Mouse (Mus musculus): ENCODE measurements around the gene Olfr667. TPM values are rescaled to one million over a fixed set of nuclear protein-coding genes. Genes with fewer than 3 reads are reported as not detected.

Olfr667 gene
- total RNA-seq (2017): not detected in 2 replicates

DNA sequence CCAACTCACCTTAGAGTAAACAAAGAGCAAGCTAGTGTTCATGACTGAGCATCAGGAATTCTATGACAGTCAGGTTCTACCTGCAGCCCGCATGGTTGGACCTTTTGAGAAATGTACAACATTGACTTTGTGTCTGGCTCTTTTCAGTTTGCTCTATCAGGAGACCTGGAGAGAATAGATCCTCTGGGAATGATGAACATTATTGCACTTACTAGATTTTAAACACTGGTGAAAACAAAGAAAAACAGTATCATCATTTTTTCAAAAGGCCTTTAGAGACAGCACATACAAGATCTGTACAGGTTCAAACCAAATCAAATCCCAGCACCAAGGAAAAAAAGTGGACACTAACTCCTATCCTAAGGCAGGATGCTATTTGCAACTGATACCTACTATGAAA lies at the start of gene Olfr667:
Olfr667 (minus strand) TSS at position 101 of the 400 bp plus-strand sequence.
- ATAC-seq (replicated peaks in 1 of 2; ENCODE audit: insufficient read depth in 1 of 2, low FRiP score in 2 of 2, low TSS enrichment in 1 of 2, low read depth in 1 of 2, poor library complexity in 2 of 2, severe bottlenecking in 2 of 2): no peak

DNA sequence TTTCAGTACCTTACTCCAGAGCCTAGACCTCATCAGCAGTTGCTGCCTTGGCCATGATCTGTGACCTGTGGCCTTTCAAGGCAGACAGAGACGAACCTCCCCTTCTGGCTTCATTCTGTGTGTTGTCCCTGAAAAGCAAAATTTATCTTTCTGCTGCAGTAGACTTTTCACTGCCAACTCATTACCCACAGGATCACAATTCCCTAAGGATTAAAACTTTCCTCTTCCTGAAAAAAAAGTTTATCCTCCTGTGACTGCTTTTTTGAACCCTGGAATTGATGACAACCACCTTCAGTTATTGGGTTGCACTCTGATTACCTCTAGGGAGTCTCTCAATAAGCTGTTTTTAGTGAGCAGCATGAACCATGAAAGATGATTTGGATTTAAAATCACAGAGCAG lies 41.2 kb upstream of the Olfr667 start, which contains the start of gene Olfr670:
Olfr670 (minus strand) TSS at position 101 of the 400 bp plus-strand sequence.
- no peak for ATAC-seq (replicated peaks in 1 of 2; ENCODE audit: insufficient read depth in 1 of 2, low FRiP score in 2 of 2, low TSS enrichment in 1 of 2, low read depth in 1 of 2, poor library complexity in 2 of 2, severe bottlenecking in 2 of 2)

DNA sequence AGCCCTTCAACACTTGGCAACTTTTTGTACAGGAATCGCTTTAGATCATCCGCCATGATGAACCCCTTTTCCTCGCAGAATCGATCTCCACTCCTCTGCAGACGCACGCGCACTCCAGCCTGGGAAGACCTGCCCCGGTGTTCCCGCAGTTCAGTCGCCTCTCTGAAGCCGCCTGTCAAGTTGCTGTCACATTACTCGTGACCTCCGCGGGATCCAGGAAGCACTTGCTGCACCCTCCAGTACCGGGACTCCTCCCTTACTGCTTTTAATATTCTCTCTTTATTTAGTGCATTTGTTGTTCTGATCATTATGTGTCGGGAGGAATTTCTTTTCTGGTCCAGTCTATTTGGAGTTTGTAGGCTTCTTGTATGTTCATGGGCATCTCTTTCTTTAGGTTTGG lies 29.0 kb upstream of the Olfr667 start:
- ATAC-seq (replicated peaks in 1 of 2; ENCODE audit: insufficient read depth in 1 of 2, low FRiP score in 2 of 2, low TSS enrichment in 1 of 2, low read depth in 1 of 2, poor library complexity in 2 of 2, severe bottlenecking in 2 of 2): peak; percentile 59 to 69; a peak in 1 of 4 replicates

DNA sequence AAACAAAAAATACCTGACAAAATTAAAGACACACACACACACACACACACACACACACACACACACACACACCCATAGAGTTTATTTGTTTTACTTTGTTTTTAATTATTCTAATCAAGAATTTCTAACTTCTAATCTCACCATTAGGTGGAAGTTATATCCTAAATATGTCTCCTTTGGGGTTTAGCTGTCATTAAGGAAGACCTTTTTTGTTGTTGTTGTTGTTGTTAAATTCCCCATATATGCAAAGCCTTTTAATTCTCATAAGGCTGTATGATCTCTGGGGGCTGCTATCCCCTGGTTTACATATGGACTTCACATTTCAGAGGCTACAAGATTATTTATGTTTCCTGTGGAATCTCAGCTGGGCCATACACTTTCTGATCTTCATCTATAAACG lies 12.7 kb upstream of the Olfr667 start, which contains the start of gene Olfr669:
Olfr669 (plus strand) TSS at position 301 of the 400 bp plus-strand sequence.
- no peak for ATAC-seq (replicated peaks in 1 of 2; ENCODE audit: insufficient read depth in 1 of 2, low FRiP score in 2 of 2, low TSS enrichment in 1 of 2, low read depth in 1 of 2, poor library complexity in 2 of 2, severe bottlenecking in 2 of 2)

DNA sequence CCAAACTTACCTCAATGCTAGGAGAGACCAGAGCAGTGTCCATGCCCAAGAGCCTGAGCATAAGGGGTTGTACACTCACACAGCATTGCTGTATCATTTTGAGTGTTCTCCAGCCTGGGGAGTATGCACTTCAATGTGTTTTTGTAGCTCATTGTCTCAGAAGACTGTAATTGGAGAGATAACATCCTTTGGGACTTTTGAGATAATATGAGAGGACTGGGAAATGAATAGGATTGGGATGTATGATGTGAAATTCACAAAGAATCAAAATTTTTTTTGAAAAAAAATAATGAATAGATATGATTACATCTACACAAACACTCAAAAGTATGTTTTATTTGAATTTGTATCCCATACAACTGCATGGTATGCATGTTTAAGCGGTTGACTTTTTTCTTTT lies 6.7 kb upstream of the Olfr667 start, which contains the start of gene Olfr668:
Olfr668 (minus strand) TSS at position 101 of the 400 bp plus-strand sequence.
- ATAC-seq (replicated peaks in 1 of 2; ENCODE audit: insufficient read depth in 1 of 2, low FRiP score in 2 of 2, low TSS enrichment in 1 of 2, low read depth in 1 of 2, poor library complexity in 2 of 2, severe bottlenecking in 2 of 2): no peak

DNA sequence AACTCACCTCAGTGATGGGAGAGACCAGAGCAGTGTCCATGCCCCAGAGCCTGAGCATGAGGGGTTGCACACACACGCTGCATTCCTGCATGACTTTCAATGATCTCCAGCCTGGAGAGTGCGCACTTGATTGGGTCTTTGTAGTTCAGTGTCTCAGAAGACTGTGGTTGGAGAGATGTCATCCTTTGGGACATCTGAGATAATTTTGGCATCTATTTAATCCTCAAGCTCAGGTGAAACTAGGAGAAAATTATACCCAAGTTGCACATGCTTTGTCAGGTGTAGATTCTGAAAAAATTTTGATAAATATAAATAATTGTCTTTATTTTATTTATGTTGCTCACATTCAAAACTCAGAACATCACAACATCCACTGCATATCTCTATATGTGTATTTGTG lies 25.4 kb downstream of the Olfr667 start, which contains the start of gene Olfr666:
Olfr666 (minus strand) TSS at position 101 of the 400 bp plus-strand sequence.
- no peak for ATAC-seq (replicated peaks in 1 of 2; ENCODE audit: insufficient read depth in 1 of 2, low FRiP score in 2 of 2, low TSS enrichment in 1 of 2, low read depth in 1 of 2, poor library complexity in 2 of 2, severe bottlenecking in 2 of 2)

DNA sequence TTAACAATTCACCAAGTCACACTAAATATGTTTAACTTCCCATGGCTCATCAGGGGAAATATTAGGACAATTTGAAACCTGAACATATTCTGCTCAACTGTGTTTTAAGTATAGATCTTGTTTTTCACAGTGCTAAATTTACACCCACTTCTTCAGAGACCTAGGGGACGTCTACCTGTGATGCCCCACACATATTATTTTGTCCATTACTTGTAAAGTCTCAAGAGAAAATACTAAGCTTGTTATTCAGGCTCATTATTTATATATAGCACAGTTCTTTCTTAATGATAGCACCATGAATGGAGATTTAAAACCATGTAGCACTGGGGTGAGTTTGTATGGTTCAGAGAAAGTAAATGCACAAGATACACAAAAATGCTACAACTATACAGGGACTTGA lies 43.6 kb downstream of the Olfr667 start, which contains the start of gene Olfr665:
Olfr665 (plus strand) TSS at position 301 of the 400 bp plus-strand sequence.
- ATAC-seq (replicated peaks in 1 of 2; ENCODE audit: insufficient read depth in 1 of 2, low FRiP score in 2 of 2, low TSS enrichment in 1 of 2, low read depth in 1 of 2, poor library complexity in 2 of 2, severe bottlenecking in 2 of 2): no peak

Other genes starting within 250 kb of the Olfr667 start
- not detected in 2 replicates for gene Olfr661, start 235.0 kb downstream of the Olfr667 start, total RNA-seq (2017)
- gene Usp17le, start 144.0 kb downstream of the Olfr667 start, total RNA-seq (2017): not detected in 2 replicates
- gene Usp17lb, start 78.9 kb downstream of the Olfr667 start, total RNA-seq (2017): not detected in 2 replicates
- gene Usp17la, start 64.5 kb downstream of the Olfr667 start, total RNA-seq (2017): not detected in 2 replicates
- gene Olfr665, start 43.5 kb downstream of the Olfr667 start, total RNA-seq (2017): not detected in 2 replicates
- gene Olfr666, start 25.5 kb downstream of the Olfr667 start, total RNA-seq (2017): not detected in 2 replicates
- gene Olfr668, start 6.6 kb upstream of the Olfr667 start, total RNA-seq (2017): not detected in 2 replicates
- not detected in 2 replicates for gene Olfr669, start 12.8 kb upstream of the Olfr667 start, total RNA-seq (2017)
- gene Olfr670, start 41.1 kb upstream of the Olfr667 start, total RNA-seq (2017): not detected in 2 replicates
- gene Olfr671, start 57.6 kb upstream of the Olfr667 start, total RNA-seq (2017): not detected in 2 replicates
- gene Olfr672, start 80.5 kb upstream of the Olfr667 start, total RNA-seq (2017): not detected in 2 replicates
- gene Olfr675, start 107.0 kb upstream of the Olfr667 start, total RNA-seq (2017): not detected in 2 replicates
- not detected in 2 replicates for gene Olfr676, start 111.2 kb upstream of the Olfr667 start, total RNA-seq (2017)
- not detected in 2 replicates for gene Olfr677, start 129.9 kb upstream of the Olfr667 start, total RNA-seq (2017)
- gene Olfr678, start 143.0 kb upstream of the Olfr667 start, total RNA-seq (2017): not detected in 2 replicates
- gene Olfr679, start 159.7 kb upstream of the Olfr667 start, total RNA-seq (2017): not detected in 2 replicates
- gene Olfr680-ps1, start 171.3 kb upstream of the Olfr667 start, total RNA-seq (2017): not detected in 2 replicates
- not detected in 2 replicates for gene Olfr681, start 195.4 kb upstream of the Olfr667 start, total RNA-seq (2017)
- not detected in 2 replicates for gene Olfr683, start 225.5 kb upstream of the Olfr667 start, total RNA-seq (2017)
- not detected in 2 replicates for gene Olfr684, start 242.2 kb upstream of the Olfr667 start, total RNA-seq (2017)

Measured in hematopoietic stem cell, adult 5-6 weeks (primary cell).